In the genomic region with DNA sequence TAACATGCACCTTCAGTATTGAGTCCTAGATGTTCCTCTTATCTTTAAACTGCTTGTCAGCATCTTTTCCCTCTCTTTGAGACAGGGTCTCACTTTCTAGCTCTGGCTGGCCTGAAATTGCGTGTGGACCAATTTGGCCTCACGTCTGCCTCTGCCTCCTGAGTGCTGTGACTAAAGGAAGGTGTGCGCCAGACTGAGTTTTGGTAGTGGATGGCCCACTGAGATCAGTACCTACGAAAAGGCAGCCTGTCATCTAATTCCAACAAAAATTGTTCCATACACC, we compare ENCODE assay signal across 8 mouse cellular contexts. TPM values are rescaled to one million over a fixed set of nuclear protein-coding genes. Genes with fewer than 3 reads are reported as not detected.
A peak's percentile ranks its signal among the peaks of the same experiment; 100 is the strongest.
DNase-seq lines count a peak whose midpoint lies in the region; ATAC-seq lines count a peak whose summit lies in the region.

No protein-coding gene starts in this region.

- H3K4me1 ChIP-seq in kidney, embryonic 16.5 days (ENCODE audit: insufficient read depth, low read length), result peaks cover 14% of the 10 kb centered on the region
- no peaks in the 10 kb centered on the region for H3K4me1 ChIP-seq in embryonic facial prominence, embryonic 11.5 days (ENCODE audit: control insufficient read depth, insufficient read depth, low read length)
- peaks cover 13% of the 10 kb centered on the region for H3K4me1 ChIP-seq in hindbrain, embryonic 15.5 days (replicated peaks)
- peaks cover 18% of the 10 kb centered on the region for H3K4me1 ChIP-seq in midbrain, embryonic 15.5 days

- H3K9me3 ChIP-seq in kidney, embryonic 16.5 days (ENCODE audit: low read length), result no peaks in the 10 kb centered on the region
- no peaks in the 10 kb centered on the region for H3K9me3 ChIP-seq in embryonic facial prominence, embryonic 11.5 days (replicated peaks; ENCODE audit: control insufficient read depth, low read length)
- H3K9me3 ChIP-seq in hindbrain, embryonic 15.5 days, result no peaks in the 10 kb centered on the region
- no peaks in the 10 kb centered on the region for H3K9me3 ChIP-seq in midbrain, embryonic 15.5 days

- peak overlapping the region; percentile 88 for H3K9ac ChIP-seq in kidney, embryonic 16.5 days (replicated peaks; ENCODE audit: low read length)
- peak overlapping the region; percentile 65 for H3K9ac ChIP-seq in embryonic facial prominence, embryonic 11.5 days (replicated peaks; ENCODE audit: low read length)
- H3K9ac ChIP-seq in hindbrain, embryonic 15.5 days, result peak overlapping the region; percentile 43
- H3K9ac ChIP-seq in midbrain, embryonic 15.5 days, result peak overlapping the region; percentile 74

- H3K27me3 ChIP-seq in kidney, embryonic 16.5 days (ENCODE audit: insufficient read depth, low read length), result no peaks in the 10 kb centered on the region
- H3K27me3 ChIP-seq in embryonic facial prominence, embryonic 11.5 days (ENCODE audit: control insufficient read depth, insufficient read depth, low read length), result no peaks in the 10 kb centered on the region
- H3K27me3 ChIP-seq in hindbrain, embryonic 15.5 days, result no peaks in the 10 kb centered on the region
- H3K27me3 ChIP-seq in midbrain, embryonic 15.5 days (replicated peaks), result no peaks in the 10 kb centered on the region

- ATAC-seq in kidney, embryonic 16.5 days (ENCODE audit: low FRiP score, low TSS enrichment), result no peak
- ATAC-seq in embryonic facial prominence, embryonic 11.5 days (replicated peaks; ENCODE audit: insufficient number of reproducible peaks, low FRiP score, low TSS enrichment, low read depth), result no peak
- ATAC-seq in hindbrain, embryonic 15.5 days (ENCODE audit: low FRiP score, low read depth), result no peak
- no peak; the same call in 1 of the 2 replicates for ATAC-seq in midbrain, embryonic 15.5 days (replicated peaks)
- ATAC-seq in megakaryocyte-erythroid progenitor cell, adult 5-6 weeks (replicated peaks; ENCODE audit: low FRiP score, low TSS enrichment, poor library complexity, severe bottlenecking), result no peak

- peak overlapping the region; percentile 95 for H3K4me3 ChIP-seq in kidney, embryonic 16.5 days (ENCODE audit: low read length)
- peak overlapping the region; percentile 89 for H3K4me3 ChIP-seq in embryonic facial prominence, embryonic 11.5 days (ENCODE audit: low read depth, low read length)
- H3K4me3 ChIP-seq in hindbrain, embryonic 15.5 days, result peak overlapping the region; percentile 80
- H3K4me3 ChIP-seq in midbrain, embryonic 15.5 days, result peak overlapping the region; percentile 92

- 67% methylated on average over 4 of the region's 4 CpGs for WGBS in kidney, embryonic 16.5 days
- WGBS in embryonic facial prominence, embryonic 11.5 days, result 72% methylated on average over 4 of the region's 4 CpGs
- WGBS in hindbrain, embryonic 15.5 days, result 79% methylated on average over 4 of the region's 4 CpGs
- WGBS in midbrain, embryonic 15.5 days, result 64% methylated on average over 4 of the region's 4 CpGs

- DNase-seq in kidney, postnatal 25 days, result no peak
- DNase-seq in embryonic facial prominence, embryonic 11.5 days (ENCODE audit: low spot score), result no peak
- no peak for DNase-seq in spleen, adult 12 weeks (ENCODE audit: low spot score)
- no peak for DNase-seq in right cerebral cortex, postnatal 25 days

- no peaks in the 10 kb centered on the region for H3K36me3 ChIP-seq in kidney, embryonic 16.5 days (ENCODE audit: insufficient read depth, low read length)
- H3K36me3 ChIP-seq in embryonic facial prominence, embryonic 11.5 days (replicated peaks; ENCODE audit: control insufficient read depth, insufficient read depth, low read depth, low read length), result no peaks in the 10 kb centered on the region
- H3K36me3 ChIP-seq in hindbrain, embryonic 15.5 days, result peaks cover 7% of the 10 kb centered on the region
- peaks cover under 1% of the 10 kb centered on the region for H3K36me3 ChIP-seq in midbrain, embryonic 15.5 days (replicated peaks)

- peak overlapping the region; percentile 51; the same call in 1 of the 2 replicates for H3K27ac ChIP-seq in kidney, embryonic 16.5 days (ENCODE audit: low read length)
- H3K27ac ChIP-seq in embryonic facial prominence, embryonic 11.5 days (replicated peaks; ENCODE audit: low read depth, low read length), result peak overlapping the region; percentile 41; the same call in 1 of the 2 replicates
- peak overlapping the region; percentile 65 for H3K27ac ChIP-seq in hindbrain, embryonic 15.5 days (replicated peaks)
- H3K27ac ChIP-seq in midbrain, embryonic 15.5 days, result peak overlapping the region; percentile 68

- peak overlapping the region; percentile 98 for H3K4me2 ChIP-seq in kidney, embryonic 16.5 days (replicated peaks; ENCODE audit: low read depth, low read length)
- H3K4me2 ChIP-seq in embryonic facial prominence, embryonic 11.5 days (ENCODE audit: low read depth, low read length), result peak overlapping the region; percentile 89
- H3K4me2 ChIP-seq in hindbrain, embryonic 15.5 days, result peak overlapping the region; percentile 95
- H3K4me2 ChIP-seq in midbrain, embryonic 15.5 days, result peak overlapping the region; percentile 91

RNA-seq across cellular contexts. Expression of a gene that starts 0.6 kb away (rescaled TPM):
- 26.9 and 27.5 TPM in 2 replicates for polyA plus RNA-seq in kidney, embryonic 16.5 days (2015; fragmentation: Nextera tagmentation; extraction: Ambion mirVana)
- polyA plus RNA-seq in embryonic facial prominence, embryonic 11.5 days (2014; fragmentation: Nextera tagmentation; extraction: Ambion mirVana), result 39.2 and 39.5 TPM in 2 replicates
- 39.5 and 43.6 TPM in 2 replicates for polyA plus RNA-seq in hindbrain, embryonic 15.5 days (2015; fragmentation: Nextera tagmentation; extraction: Ambion mirVana)
- polyA plus RNA-seq in midbrain, embryonic 15.5 days (2015; fragmentation: Nextera tagmentation; extraction: Ambion mirVana), result 39.6 and 42.3 TPM in 2 replicates
- 12.3 and 15.0 TPM in 2 replicates for total RNA-seq in megakaryocyte-erythroid progenitor cell, adult 5-6 weeks (2014; fragmentation: Nextera tagmentation)
- 8.1 and 11.0 TPM in 2 replicates for total RNA-seq in megakaryocyte-erythroid progenitor cell, adult 5-6 weeks (2017)

RNA-seq across cellular contexts. Expression of a gene that starts 48.0 kb away (rescaled TPM):
- polyA plus RNA-seq in kidney, embryonic 16.5 days (2015; fragmentation: Nextera tagmentation; extraction: Ambion mirVana), result 15.5 and 16.5 TPM in 2 replicates
- 15.4 and 18.1 TPM in 2 replicates for polyA plus RNA-seq in embryonic facial prominence, embryonic 11.5 days (2014; fragmentation: Nextera tagmentation; extraction: Ambion mirVana)
- polyA plus RNA-seq in hindbrain, embryonic 15.5 days (2015; fragmentation: Nextera tagmentation; extraction: Ambion mirVana), result 12.8 and 15.1 TPM in 2 replicates
- polyA plus RNA-seq in midbrain, embryonic 15.5 days (2015; fragmentation: Nextera tagmentation; extraction: Ambion mirVana), result 14.7 and 16.0 TPM in 2 replicates
- 22.4 and 24.7 TPM in 2 replicates for total RNA-seq in megakaryocyte-erythroid progenitor cell, adult 5-6 weeks (2014; fragmentation: Nextera tagmentation)
- total RNA-seq in megakaryocyte-erythroid progenitor cell, adult 5-6 weeks (2017), result 19.5 and 24.7 TPM in 2 replicates
